Mouse (Mus musculus) v-Abl transformed pro-B cells (cell line): Measurements from ENCODE around the gene Ip6k3.

Source experiments
- in situ Hi-C, 2 experiments: fragments of 400-800 bp; cut with MboI; formaldehyde crosslinking; loops; one replicate each; pipeline ENCODE4 v1.15.1; 2025; ENCODE audit not compliant: unreplicated experiment in 2 of 2

Gene Ip6k3

GRCm38 (mm10) chr17:27155752-27156151 lies 11.8 kb downstream of the Ip6k3 start:
- in situ Hi-C loops = no loop called here

- in situ Hi-C loops = no loop called here
Observed at GRCm38 (mm10) chr17:27154881-27155280, 12.7 kb downstream of the Ip6k3 start.

- in situ Hi-C loops = no loop called here
Observed at GRCm38 (mm10) chr17:27154256-27154655, 13.3 kb downstream of the Ip6k3 start.

GRCm38 (mm10) chr17:27153773-27154193 lies 13.8 kb downstream of the Ip6k3 start:
- in situ Hi-C loops = no loop called here

- in situ Hi-C loops = no loop called here
Observed at GRCm38 (mm10) chr17:27152976-27153723, 14.4 kb downstream of the Ip6k3 start.

DNA sequence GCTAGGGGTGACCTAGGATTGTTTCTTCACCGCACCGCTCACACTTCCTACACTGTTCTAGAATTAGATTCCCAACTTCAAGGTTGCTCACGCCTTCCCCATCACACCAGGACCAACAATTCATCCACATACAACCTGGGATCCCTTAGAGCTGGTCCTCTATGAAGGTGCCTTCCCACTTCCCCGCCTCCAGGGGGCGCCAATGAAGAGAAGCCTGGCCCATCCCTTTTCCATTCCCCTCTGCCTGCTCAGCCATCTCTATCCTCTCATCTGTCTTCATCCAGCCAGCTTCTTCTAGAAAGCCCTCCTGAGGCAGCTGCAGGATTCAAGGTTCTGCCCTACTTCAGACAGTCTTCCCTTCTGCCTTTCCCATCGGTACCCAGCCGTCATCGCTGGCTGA lies 16.2 kb downstream of the Ip6k3 start:
- in situ Hi-C loops = no loop called here

DNA sequence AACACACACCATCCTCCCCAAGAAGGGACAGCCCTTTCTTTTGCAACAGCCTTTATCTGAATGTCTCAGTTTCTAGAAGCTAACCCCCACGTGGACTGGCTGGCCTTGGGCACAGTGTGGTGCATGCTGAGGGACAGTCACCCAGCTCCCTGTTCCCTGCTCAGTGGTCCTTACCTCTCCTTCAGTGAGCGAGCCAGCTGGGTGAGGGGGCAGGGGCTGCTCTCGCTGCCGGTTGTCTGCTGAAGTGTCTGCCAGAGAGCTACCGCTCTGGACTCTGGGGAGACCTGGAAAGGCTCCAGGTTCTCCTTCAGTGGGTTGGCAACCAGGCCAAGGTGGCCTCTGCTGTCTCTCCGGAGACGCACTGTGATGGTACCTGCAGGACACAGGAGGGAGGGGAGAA lies 16.7 kb downstream of the Ip6k3 start:
- in situ Hi-C loops = no loop called here

DNA sequence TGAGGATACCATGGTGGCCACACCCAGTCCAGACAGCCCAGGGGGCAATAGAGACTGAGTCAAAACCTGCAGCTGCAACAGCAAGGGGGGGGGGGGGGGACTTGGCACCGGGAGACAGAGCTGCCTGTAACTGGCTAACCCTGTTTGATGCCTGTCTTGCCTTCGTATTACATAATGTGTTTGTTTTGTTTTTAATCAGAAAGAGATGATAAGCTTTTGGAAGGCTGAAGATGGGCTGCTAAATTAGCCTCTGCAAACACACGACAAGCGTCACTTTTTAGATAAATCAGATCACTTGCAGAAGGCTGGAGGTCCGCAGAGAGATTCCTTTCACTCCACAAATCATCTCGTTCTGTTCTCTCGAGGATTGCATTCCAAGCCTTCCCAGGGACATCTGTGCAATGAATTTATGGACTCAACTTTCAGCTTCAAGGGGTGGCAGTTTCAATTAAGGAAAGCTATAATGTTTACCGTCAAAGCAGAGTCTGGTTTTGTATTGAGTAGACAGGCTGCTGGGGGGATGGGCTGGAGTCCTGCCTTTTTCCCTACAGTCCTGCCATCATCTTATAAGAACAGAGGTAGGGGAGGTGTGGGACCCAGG lies 21.2 kb downstream of the Ip6k3 start:
- in situ Hi-C loops = no loop called here

- in situ Hi-C loops = no loop called here
Observed at GRCm38 (mm10) chr17:27144152-27144551, 23.4 kb downstream of the Ip6k3 start.

DNA sequence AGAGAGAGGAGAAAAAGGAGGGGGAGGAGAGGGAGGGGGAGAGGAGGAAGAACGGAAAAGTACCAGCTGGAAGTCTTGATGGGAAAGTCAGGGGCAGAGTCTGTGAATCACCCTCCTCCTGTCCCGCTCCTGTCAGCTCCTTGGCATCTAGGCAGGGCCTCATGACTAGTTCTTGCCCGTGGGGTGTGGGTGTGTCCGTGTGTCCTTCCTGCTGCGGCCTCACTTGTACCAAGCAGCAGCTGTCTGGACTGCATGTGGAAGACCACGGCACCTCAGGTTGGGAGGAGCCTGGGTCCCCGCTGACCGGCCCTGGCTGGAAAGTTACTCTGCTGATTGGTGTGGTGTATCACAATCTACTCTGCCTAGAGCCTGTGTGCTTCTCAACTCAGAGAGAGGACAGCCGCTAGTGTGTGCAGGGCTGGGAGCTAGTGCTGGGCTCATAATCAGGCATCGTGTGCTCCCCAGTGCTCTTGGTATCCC lies 25.6 kb downstream of the Ip6k3 start:
- in situ Hi-C loops = no loop called here

DNA sequence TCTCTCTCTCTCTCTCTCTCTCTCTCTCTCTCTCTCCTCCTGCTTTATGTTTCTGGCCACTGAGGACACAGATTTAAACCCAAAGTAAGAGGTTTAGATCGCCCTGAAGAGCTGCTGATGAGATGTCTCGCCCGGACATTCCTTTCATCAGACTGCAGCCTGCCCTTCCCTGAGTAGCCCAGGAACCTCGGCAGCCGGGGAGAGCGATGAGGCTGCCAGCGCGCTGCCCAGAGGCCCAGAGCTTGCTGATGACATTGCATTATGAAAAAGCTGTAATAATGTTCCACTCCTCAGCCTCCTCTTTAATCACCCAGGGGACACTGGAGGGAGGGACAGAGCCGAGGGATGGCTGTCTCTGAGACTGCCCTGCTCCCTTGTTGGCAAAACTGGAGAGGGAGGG lies 27.3 kb downstream of the Ip6k3 start:
- in situ Hi-C loops = no loop called here

DNA sequence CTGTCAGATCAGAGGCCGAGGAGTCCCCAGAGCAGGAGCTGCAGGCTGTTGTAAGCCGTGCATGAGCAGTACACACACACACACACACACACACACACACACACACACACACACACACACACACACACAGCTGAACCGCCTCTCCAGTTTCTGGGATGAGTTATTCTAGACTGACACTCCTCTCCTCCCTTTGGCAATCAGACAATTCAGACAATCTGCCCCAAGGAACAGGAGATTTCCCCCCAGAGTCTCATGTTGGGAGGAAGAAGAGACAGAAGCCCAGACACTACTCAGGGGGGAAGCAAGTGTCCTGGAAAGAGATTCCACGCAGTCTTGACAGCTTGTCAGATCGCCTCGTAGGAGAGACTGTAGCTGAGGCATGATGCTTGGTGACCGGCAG lies 28.3 kb downstream of the Ip6k3 start:
- in situ Hi-C loops = no loop called here

- in situ Hi-C loops = no loop called here
Observed at GRCm38 (mm10) chr17:27138396-27138795, 29.2 kb downstream of the Ip6k3 start.

GRCm38 (mm10) chr17:27134715-27135114 lies 32.9 kb downstream of the Ip6k3 start:
- in situ Hi-C loops = no loop called here

- in situ Hi-C loops = no loop called here
Observed at GRCm38 (mm10) chr17:27134187-27134586, 33.4 kb downstream of the Ip6k3 start.

- in situ Hi-C loops = no loop called here
Observed at GRCm38 (mm10) chr17:27133551-27134141, 33.9 kb downstream of the Ip6k3 start, which contains the start of gene Uqcc2. Gene Uqcc2 (minus strand): TSS chr17:27133916.

DNA sequence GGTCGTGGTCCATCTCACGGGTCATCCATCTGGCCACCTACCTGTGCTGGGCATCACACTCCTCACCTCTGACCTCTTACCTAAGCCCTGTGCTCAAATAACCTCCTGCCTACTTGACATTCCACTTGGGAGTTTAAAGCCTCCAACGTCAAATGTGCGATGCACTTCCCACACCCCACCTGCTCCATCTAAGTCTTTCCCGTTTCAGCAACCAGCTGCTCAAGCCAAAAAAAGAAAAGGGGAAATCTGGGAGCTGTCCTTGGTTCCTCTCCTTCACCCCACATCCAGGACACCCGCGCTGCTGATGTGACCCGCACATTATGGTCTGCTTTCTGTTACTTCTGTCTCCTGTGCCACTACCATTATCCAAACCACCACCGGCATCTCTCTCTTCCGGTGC lies 35.4 kb downstream of the Ip6k3 start:
- in situ Hi-C loops = no loop called here

GRCm38 (mm10) chr17:27131240-27131665 lies 36.3 kb downstream of the Ip6k3 start:
- in situ Hi-C loops = no loop called here

GRCm38 (mm10) chr17:27130246-27130645 lies 37.3 kb downstream of the Ip6k3 start:
- in situ Hi-C loops = no loop called here

GRCm38 (mm10) chr17:27129819-27130218 lies 37.8 kb downstream of the Ip6k3 start:
- in situ Hi-C loops = no loop called here

GRCm38 (mm10) chr17:27129291-27129690 lies 38.3 kb downstream of the Ip6k3 start:
- in situ Hi-C loops = no loop called here

DNA sequence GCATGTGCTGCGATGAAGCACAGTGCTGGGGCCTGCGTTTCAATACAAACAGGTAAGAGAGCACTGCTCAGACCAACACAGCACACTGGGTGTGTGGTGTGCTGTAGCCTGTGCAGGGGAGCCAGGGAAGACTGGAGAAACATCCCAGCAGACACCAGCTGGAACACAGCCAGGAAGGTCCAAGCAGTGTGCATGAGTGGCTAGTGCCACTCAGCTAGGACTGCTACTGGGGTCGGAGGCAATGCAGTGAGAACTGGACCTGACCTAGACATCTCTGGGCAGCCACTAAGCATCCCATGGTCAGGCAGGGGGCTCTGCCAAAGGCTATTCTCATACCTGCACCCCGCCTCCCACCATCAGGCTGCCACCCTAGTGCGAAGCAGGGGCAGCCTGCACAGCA lies 39.4 kb downstream of the Ip6k3 start:
- in situ Hi-C loops = no loop called here
